Mouse (Mus musculus): ENCODE measurements at regions not wholly inside any gene's neighbourhood (a gene's known extent, or its start where the extent isn't known, plus 50 kb on each side); places are given as distances from the start of the nearest gene placed in this dataset.

DNA sequence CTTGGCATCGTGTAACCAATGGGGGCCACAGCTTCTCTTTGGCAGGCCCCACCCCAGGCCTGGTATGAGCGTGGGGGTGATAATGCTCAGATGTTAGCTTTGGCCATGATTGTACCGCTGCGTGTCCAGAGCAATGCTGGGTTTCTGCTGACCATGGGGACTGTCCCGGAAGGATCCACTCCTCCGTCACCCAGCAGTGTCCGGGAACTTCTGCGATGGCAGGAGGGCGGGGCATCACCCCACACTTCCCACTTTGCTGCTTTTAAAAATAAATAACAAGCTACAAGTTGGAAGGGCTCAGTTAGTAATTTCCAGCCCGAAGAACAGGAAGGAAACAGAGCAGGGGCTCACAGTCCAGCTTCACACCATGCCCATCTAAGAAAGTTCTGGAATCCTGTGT lies 116.7 kb upstream of the Ptpn1 start:
- DNase-seq = peak; percentile 76

DNA sequence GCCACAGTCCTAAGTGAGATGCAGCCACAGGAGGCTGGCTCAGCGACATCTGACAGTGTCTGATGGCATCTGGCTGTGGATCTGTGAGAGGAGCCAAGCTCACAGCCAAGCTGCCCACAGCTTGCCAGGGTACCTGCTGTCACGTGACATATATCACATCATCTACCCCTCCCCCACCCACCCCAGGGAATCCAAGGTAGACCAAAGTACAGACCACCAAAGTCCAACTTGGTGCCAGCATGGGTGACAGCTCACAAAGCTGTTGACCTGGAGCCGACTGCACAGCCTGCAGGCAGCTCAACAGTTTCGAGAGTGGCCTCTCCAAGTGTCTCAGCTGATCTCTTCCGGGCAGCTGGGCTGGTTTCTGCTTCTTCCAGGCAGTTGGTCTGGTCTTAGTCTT lies 119.6 kb upstream of the Tmem189 start:
- no peak for DNase-seq

DNA sequence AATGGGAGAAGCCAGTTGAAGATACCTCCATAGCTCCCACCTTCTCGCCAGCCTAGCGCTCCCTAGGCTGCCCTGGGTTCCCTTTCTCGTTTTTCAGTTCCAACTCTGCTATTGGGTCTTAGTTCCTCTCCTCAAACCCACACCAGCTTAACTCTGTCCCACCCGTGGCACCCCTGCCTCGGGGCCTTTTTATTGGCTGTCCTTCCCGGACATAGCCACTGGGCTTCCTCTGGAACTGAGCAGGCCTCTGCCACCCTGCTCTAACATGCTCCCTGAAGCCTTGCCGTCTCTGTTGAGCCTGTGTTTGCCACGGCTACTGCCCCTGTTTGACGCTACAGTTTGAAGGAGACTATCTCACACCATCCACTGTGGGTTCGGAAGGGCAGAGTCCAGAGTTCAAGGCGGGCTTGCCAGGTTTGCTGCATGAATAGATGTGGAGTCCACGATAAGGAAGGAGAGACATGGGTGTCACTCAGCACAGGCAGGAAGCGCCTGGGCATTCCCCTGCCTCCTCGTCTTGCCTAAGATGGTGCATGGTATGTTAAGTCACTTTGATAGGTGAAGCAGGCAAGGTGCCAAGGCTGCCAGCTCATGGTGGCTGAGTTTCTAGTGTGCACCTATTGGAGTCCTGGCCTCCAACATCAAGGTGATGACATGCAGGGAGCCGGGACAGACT lies 116.1 kb upstream of the Tmem189 start:
- no peak for DNase-seq

DNA sequence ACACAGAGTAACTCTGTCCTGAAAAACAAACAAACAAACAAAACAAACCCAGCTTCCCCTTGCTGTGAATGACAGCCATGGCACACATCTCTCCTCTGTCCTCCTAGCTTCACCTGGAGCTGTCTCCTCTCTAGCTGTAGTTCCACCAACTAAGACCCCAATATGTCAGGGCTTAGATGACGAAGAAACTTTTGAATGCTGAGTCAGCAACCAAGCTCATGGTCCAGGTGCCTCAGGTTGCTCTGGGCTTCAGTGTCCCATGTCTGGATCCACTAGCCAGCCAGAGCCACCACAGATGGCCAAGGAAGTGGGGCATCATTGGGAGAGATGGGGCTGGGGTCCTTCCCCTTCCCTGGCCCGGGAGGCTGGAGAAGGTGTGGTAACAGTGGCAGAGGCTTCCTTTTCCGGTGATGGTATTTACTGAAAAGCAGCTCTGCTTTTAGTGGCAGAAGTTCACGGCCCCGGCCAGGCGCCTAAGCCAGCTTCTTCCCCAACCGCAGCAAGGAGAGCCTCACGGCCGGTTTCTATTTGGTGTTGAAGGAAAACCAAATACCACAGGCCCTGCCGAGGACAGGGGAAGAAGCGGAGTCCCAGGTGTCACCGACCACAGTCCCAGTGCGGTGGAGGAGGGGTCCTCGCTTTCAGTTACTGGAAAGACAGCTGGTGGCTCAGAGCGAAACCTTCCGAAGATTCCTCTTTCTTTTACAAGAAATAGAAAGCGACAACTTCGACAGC lies 115.0 kb upstream of the Tmem189 start:
- DNase-seq = no peak

DNA sequence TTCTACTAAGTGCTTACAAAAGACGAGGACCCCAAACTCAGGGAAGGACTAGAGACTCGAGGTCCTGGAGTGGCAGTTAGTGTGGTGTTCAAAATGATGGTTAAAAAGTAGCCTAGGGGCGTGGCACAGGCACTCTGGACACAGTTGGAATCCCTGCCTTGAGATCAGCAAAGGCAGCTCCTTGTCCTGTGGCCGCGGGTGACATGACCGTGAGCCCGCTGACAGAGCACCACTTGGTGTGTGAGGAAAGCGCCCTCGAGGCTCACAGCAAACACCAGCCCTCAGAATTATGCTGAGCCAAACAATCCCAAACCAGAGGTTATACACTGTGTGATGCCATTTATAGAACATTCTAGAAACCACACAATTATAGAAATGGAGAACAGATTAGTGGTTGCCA lies 112.9 kb upstream of the Tmem189 start:
- DNase-seq = no peak

GRCm38 (mm10) chr2:167801389-167801788 lies 111.8 kb upstream of the Tmem189 start:
- no peak for DNase-seq

- no peak for DNase-seq
These were observed 111.1 kb upstream of the Tmem189 start for GRCm38 (mm10) chr2:167800648-167801245.

- DNase-seq = peak; percentile 75
These were observed 110.2 kb upstream of the Tmem189 start for GRCm38 (mm10) chr2:167799629-167800387.

- DNase-seq = no peak
These were observed 109.4 kb upstream of the Tmem189 start for GRCm38 (mm10) chr2:167798969-167799513.

DNA sequence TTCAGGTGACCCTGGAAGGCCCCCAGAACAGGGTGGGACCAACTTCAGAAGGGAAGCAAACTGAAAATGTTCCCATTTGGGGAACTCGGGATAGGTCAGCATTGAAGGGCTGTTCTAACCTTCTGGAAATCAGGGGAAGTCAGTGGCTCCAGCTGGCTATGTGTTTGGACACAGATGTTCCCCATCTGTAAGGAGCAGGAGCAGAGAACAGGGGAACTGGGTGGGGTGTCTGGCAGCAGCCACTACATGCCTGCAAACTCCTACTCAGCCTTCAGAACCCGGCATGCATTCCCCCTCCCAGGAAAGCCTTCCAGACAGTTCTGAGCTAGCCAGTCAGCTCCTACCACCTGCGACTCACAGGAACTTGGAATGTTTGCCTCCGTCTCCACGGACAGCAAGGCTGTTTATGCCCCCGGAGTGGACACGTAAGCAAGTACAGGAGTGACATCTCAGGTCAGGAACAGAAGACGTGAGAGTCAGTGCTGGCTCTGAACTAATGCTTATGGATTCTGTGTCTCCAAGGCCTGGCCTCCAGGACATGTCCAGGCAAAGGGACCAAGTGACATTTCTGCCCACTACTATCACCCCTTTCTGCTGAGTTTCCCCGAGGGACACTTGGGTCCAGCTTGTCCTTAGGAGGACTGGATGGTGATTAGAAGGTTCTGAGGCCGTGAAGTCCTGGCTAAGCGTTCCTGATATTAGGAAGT lies 108.6 kb upstream of the Tmem189 start:
- DNase-seq = no peak

DNA sequence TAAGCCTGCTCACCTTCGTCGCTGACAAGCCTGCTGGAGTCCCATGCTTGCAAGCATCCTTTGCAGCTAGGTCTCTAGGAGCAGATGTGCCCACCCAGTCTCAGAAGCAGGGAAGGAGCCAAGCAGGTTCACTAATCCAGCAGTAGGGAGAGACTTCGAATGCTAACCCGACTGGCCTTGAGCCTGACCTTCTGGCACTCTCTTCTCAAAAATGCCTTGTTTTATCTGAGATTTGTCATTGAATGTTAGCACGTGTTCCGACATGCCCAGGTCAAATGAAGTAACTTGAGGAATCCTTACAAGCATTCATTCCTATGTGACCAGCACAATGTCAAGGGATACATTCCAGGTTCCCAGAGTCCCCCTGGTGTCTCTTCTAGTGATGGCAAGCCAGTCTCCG lies 105.9 kb upstream of the Tmem189 start:
- DNase-seq = no peak

- DNase-seq = no peak
These were observed 104.3 kb upstream of the Tmem189 start for GRCm38 (mm10) chr2:167793916-167794315.

GRCm38 (mm10) chr2:167792753-167793152 lies 103.1 kb upstream of the Tmem189 start:
- no peak for DNase-seq

DNA sequence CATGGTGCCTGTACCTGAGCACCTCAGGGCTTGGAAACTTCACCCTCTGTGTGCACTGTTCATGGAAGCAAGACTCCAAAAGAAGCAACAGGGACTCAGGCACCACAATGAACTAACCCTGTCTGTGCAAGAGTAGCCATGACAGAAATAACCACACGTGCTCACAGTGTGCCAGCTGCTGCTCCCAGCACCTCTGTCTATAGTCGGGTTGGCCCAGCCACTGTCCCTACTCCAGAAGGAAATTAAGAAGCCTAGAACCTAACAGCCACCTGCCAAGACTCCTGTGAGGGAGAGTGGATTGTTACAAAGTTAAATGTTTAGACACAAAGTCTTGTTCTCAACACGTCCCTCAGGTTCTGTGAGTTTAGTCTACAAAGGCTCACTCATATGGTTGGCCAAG lies 102.7 kb upstream of the Tmem189 start:
- no peak for DNase-seq

DNA sequence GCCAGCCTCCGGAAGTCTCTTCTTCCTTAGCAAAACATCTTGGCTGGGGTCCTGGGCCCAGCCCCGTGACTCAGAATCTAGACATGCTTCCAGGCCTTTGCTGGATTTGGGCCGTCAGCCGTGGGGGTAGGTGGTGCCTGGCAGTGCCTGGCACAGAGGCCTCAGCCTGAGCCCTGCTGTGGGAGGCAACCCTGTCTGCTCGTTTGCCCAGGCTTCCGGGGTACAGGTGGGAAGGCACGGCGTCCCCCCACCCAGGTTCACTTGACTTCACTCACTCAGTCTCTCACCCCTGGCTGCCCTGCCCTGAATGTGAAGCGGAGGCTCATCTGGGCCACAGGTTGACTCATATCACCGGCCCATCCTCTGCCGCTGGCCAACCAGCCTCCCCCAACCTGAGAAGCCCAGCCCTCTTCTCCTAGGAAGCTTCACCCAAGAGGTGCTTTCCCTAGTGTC lies 99.9 kb upstream of the Tmem189 start:
- DNase-seq = peak; percentile 59

GRCm38 (mm10) chr2:167786951-167787350 lies 97.3 kb upstream of the Tmem189 start:
- DNase-seq = no peak

DNA sequence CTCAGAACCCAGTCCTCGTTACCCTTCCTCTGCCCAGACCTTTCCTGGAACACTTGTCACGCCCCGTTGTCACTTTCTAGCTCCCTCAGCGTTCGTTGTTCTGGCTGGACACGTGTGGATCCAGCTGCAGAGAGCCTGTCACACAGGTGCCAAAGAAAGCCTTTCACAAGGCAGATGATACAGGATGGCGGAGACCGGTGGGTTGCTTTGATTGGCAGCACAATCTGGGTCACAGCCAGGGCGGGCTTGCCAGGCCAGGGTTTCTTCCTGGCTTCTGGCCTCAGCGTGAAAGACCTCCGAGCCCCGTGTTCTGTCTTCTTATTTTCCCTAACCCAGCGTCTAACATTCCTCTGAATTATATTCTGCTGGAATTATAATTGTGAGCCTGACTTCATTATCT lies 94.7 kb upstream of the Tmem189 start:
- no peak for DNase-seq

GRCm38 (mm10) chr2:167783374-167783773 lies 93.8 kb upstream of the Tmem189 start:
- no peak for DNase-seq

GRCm38 (mm10) chr2:167782231-167782999 lies 92.8 kb upstream of the Tmem189 start:
- DNase-seq = no peak

- peak; percentile 88 for DNase-seq
These were observed 91.9 kb upstream of the Tmem189 start for GRCm38 (mm10) chr2:167781496-167781895.

DNA sequence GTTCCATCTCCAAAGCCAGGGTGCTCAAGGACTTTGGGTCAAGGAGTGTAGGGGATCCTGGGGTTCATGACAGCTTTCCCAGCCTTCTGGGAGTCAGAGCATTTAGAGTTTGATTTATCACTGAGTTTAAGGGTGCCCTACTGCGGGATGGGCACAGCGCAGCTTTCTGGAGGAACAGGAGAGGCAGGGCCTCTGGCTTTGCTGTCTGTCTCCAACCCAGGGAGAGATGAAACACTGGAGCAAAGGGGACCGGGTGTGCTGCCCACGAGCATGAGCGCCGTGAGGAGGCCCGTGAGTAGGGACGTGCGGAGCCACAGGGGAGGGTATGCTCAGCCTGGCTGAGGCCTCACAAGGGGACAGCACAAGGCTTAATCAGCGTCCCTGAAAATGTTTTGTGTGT lies 89.1 kb upstream of the Tmem189 start:
- no peak for DNase-seq

- no peak for DNase-seq
These were observed 88.6 kb upstream of the Tmem189 start for GRCm38 (mm10) chr2:167778271-167778670.
